Mouse (Mus musculus): ENCODE measurements around the gene Slc7a8. TPM values are rescaled to one million over a fixed set of nuclear protein-coding genes. Genes with fewer than 3 reads are reported as not detected.

The Slc7a8 gene
- total RNA-seq, 4 experiments from 2014 or later = 11.3 to 17.4 (median 12.2) TPM

DNA sequence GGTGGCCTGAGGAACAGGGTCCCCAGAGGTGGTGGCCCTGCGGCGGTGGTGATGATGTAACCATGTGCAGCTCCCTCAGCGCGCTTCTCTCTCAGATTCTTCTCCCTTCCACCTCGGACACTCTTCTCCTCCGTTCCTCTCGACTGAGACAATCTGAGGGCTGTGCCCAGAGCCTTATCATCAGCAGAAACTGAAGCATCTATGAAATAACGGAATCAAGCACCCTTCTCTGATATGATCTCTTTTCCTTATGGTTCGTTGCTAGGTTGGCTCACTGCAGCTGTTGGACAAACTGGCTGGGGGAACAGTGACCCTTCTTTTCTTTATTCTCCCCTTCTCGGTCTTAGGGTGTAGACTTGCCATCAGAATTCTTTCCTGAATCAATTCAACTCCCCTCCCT is 78.5 kb downstream of the Slc7a8 start:
- no peak for DNase-seq (ENCODE audit: low spot score in 2 of 2)

DNA sequence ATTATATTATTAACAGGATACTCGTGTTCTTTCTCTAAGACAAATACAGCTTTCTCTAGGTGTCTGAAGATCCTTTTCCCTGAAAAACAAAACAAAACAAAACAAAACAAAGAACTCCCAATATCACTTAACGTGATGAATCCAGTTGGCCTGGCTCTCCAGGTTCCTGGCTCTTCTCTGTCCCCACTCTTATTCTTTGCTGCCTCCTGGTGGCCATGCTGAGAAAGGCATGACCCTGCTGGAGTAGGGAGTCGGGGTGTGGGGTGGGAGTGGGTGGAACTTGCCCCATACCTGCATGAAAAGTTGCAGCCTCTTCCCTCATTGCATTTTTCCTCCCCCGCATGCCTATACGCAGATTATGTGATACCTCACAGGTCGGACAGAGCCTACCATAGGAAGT is 80.4 kb downstream of the Slc7a8 start:
- peak; percentile 33 to 43 for DNase-seq (ENCODE audit: low spot score in 2 of 2)

GRCm38 (mm10) chr14:54699586-54699985 is 82.2 kb downstream of the Slc7a8 start:
- no peak for DNase-seq (ENCODE audit: low spot score in 2 of 2)

GRCm38 (mm10) chr14:54698733-54699132 is 83.0 kb downstream of the Slc7a8 start, which contains the start of gene Gm29776:
Gm29776 (minus strand) TSS chr14:54698833.
- DNase-seq (ENCODE audit: low spot score in 2 of 2) = no peak

- no peak for DNase-seq (ENCODE audit: low spot score in 2 of 2)
Observed at GRCm38 (mm10) chr14:54696752-54697151, 85.0 kb downstream of the Slc7a8 start.

DNA sequence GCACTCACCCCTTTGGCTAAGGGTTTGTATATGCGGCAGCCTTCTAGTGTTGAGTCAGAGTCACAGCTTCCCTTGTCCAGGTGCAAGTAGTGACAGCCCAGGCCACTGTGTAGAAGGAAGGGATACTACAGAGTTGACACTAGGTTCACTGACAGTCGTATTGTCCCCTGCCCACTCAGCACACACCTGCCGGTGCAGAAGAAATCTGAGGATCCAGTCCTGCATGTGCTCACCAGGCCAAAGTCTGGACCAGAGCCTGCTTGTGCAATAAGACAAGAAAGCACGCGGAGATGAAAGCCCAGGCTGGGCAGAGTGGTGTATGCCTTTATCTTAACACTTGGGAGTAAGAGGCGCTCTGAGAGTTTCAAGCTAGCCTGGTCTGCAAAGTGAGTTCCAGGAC is 86.7 kb downstream of the Slc7a8 start:
- no peak for DNase-seq (ENCODE audit: low spot score in 2 of 2)

- no peak for DNase-seq (ENCODE audit: low spot score in 2 of 2)
Observed at GRCm38 (mm10) chr14:54687251-54687650, 94.5 kb downstream of the Slc7a8 start.

DNA sequence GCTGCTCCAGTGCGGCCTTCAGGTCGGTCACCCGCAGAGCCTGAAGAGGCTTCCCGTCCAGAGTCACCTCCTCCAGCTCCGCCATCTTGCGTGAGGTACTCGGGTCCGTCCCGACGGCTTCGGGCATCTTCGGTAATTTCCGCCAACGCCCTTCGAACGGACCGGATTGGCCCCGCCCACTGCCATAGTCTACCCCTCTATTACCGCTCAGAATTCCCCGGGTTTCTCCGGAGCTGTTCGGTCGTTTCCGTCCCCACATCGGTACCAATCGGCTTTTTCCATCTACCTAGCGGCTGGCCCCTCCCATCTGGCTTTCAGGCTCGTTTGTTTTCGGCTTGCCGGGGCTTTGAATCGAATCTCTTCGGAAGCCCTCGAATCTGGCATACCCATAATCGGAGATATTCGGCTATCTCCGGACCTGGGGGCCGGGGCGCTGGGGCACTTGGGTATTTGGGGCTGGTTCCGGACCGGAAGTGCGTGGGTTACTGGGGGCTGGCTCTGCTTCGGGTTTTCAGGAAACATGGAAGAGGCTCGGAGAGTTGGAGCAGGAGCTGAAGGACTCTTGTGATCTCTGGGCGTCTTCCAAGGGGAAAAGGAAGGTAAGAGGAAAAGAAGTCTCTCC is 95.1 kb downstream of the Slc7a8 start, which contains the start of gene Acin1:
Acin1 (minus strand) TSS at position 410 of the 622 bp plus-strand sequence.
- DNase-seq (ENCODE audit: low spot score in 2 of 2) = peak; percentile 100

GRCm38 (mm10) chr14:54686063-54686521 is 95.7 kb downstream of the Slc7a8 start, which contains the start of gene 1700123O20Rik:
1700123O20Rik (plus strand) TSS chr14:54686216.
- no peak for DNase-seq (ENCODE audit: low spot score in 2 of 2)

GRCm38 (mm10) chr14:54685471-54685870 is 96.3 kb downstream of the Slc7a8 start:
- DNase-seq (ENCODE audit: low spot score in 2 of 2) = no peak

- DNase-seq (ENCODE audit: low spot score in 2 of 2) = no peak
Observed at GRCm38 (mm10) chr14:54682396-54682795, 99.3 kb downstream of the Slc7a8 start.

DNA sequence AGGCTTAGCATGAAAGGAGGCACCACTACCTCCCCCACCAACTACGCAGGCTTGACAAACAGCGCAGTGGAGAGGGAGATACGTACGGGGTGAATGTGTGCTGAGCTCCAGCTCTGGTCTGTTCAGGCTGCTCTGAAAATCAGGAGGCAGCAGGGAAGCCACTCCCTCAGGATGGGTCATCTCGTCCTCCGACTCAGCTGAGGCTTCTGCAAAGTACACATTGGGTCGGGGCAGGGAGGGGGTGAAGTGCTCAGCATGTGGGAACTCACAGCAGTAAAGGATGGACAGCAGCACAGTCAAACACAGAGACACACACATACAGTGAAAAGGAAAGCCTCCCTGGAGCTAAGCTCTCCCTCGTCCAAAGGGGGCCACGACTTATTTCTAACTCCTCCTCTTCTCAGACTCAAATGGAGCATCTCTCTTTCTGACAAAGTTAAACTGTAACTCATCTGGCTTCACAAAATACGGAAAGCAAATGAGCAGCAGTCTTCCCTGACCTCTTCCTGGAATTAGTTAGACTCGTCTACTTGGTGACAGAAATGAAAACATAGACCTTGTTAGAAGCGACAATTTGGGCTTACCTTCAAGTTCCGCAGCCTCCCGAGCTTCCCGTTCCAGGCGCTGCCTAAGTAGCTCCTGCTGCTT is 103.0 kb downstream of the Slc7a8 start:
- DNase-seq (ENCODE audit: low spot score in 2 of 2) = no peak

- no peak for DNase-seq (ENCODE audit: low spot score in 2 of 2)
Observed at GRCm38 (mm10) chr14:54676290-54676689, 105.5 kb downstream of the Slc7a8 start.

- no peak for DNase-seq (ENCODE audit: low spot score in 2 of 2)
Observed at GRCm38 (mm10) chr14:54674317-54674716, 107.4 kb downstream of the Slc7a8 start.

Other genes starting within 250 kb of the Slc7a8 start
- 1 to 10 TPM; 1.6 to 3.5 (median 3.1) TPM for gene Haus4, start 227.3 kb downstream of the Slc7a8 start, total RNA-seq (2022)
- gene Ajuba, start 204.4 kb downstream of the Slc7a8 start, total RNA-seq (2022) = 1 to 10 TPM in 2 of 4 experiments, under 1 TPM in 2; 0.87 to 1.8 (median 1.3) TPM
- gene 4931414P19Rik, start 176.0 kb downstream of the Slc7a8 start, total RNA-seq (2022) = 1 to 10 TPM; 2.0 to 2.8 (median 2.6) TPM
- gene Psmb5, start 163.9 kb downstream of the Slc7a8 start, total RNA-seq (2022) = 100 to 1,000 TPM; 183 to 192 (median 187) TPM
- not detected for gene Psmb11, start 160.5 kb downstream of the Slc7a8 start, total RNA-seq (2022)
- not detected for gene Gm17606, start 141.0 kb downstream of the Slc7a8 start, total RNA-seq (2022)
- under 1 TPM in 2 of 4 experiments, not detected in 2; 0.08 to 0.12 TPM for gene Cdh24, start 140.6 kb downstream of the Slc7a8 start, total RNA-seq (2022)
- 1 to 10 TPM; 7.1 to 9.4 (median 8.0) TPM for gene 1700123O20Rik, start 95.7 kb downstream of the Slc7a8 start, total RNA-seq (2022)
- 10 to 100 TPM; 46.2 to 72.1 (median 55.9) TPM for gene Acin1, start 95.0 kb downstream of the Slc7a8 start, total RNA-seq (2022)
- gene Gm29776, start 83.1 kb downstream of the Slc7a8 start, total RNA-seq (2022) = not detected
- gene Cebpe, start 69.8 kb downstream of the Slc7a8 start, total RNA-seq (2022) = not detected
- 1 to 10 TPM; 2.2 to 3.2 (median 2.5) TPM for gene Rnf212b, start 32.2 kb upstream of the Slc7a8 start, total RNA-seq (2022)
- gene Homez, start 89.0 kb upstream of the Slc7a8 start, total RNA-seq (2022) = 1 to 10 TPM; 3.3 to 7.6 (median 5.2) TPM
- 1 to 10 TPM; 3.6 to 5.3 (median 4.0) TPM for gene Ppp1r3e, start 95.6 kb upstream of the Slc7a8 start, total RNA-seq (2022)
- 10 to 100 TPM; 23.8 to 31.4 (median 26.8) TPM for gene Bcl2l2, start 101.4 kb upstream of the Slc7a8 start, total RNA-seq (2022)
- 1 to 10 TPM in 3 of 4 experiments, under 1 TPM in 1; 0.83 to 7.4 (median 3.1) TPM for gene Gm20521, start 101.5 kb upstream of the Slc7a8 start, total RNA-seq (2022)
- 10 to 100 TPM; 44.2 to 55.9 (median 50.0) TPM for gene Pabpn1, start 110.6 kb upstream of the Slc7a8 start, total RNA-seq (2022)
- gene Slc22a17, start 131.2 kb upstream of the Slc7a8 start, total RNA-seq (2022) = 1 to 10 TPM in 3 of 4 experiments, under 1 TPM in 1; 0.68 to 1.4 (median 1.2) TPM
- gene Efs, start 144.2 kb upstream of the Slc7a8 start, total RNA-seq (2022) = 1 to 10 TPM in 1 of 4 experiments, under 1 TPM in 3; 0.48 to 1.1 (median 0.86) TPM
- not detected for gene Il25, start 150.7 kb upstream of the Slc7a8 start, total RNA-seq (2022)
- gene Cmtm5, start 154.3 kb upstream of the Slc7a8 start, total RNA-seq (2022) = not detected
- 100 to 1,000 TPM; 106 to 159 (median 128) TPM for gene Myh6, start 185.0 kb upstream of the Slc7a8 start, total RNA-seq (2022)
- not detected for gene Gm17428, start 195.0 kb upstream of the Slc7a8 start, total RNA-seq (2022)
- gene Myh7, start 212.7 kb upstream of the Slc7a8 start, total RNA-seq (2022) = 100 to 1,000 TPM; 508 to 760 (median 618) TPM
- 10 to 100 TPM; 18.5 to 19.7 (median 19.1) TPM for gene Ngdn, start 233.5 kb upstream of the Slc7a8 start, total RNA-seq (2022)